Mouse (Mus musculus): ENCODE measurements at regions not wholly inside any gene's neighbourhood (a gene's known extent, or its start where the extent isn't known, plus 50 kb on each side); places are given as distances from the start of the nearest gene placed in this dataset.

DNA sequence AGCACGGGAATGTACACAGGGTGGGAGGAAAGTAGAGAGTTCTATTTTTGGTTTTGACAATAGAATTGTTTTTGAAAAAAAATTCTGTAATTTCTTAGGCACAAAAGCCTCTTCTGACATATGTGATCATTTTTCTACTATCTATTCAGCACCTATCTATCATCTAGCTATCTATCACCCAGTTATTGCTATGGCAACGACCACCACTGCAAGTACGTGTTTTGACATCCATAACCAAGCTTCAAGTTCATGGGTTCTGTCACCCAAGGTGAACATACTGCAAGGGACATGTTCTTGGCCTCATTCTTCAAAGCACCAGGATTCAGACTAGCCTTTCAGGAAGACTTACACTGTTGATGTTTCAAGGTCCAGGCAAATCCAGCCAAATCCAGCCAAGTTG is 238.4 kb upstream of the Rarb start:
- TF ChIP-seq CTCF (IDR thresholded peaks at IDR 0.05; ENCODE audit: low read depth) (no peak), EP300 (optimal IDR thresholded peaks at IDR 0.05) (no peak)

All from stomach, postnatal 0 days (tissue).